Mouse (Mus musculus) lung, embryonic 15.5 days (tissue): ENCODE measurements around the gene Robo2. TPM values are rescaled to one million over a fixed set of nuclear protein-coding genes. Genes with fewer than 3 reads are reported as not detected.

Experiments
- ATAC-seq: fragments of 200-750 bp; cut with Nextera tagmentation; 2 replicates; pipeline ENCODE4 v1.8.0; 2017; ENCODE audit warnings: moderate number of reproducible peaks, borderline replicate concordance; ENCODE audit not compliant: low FRiP score, low TSS enrichment; ENCODE audit errors: extremely low read depth
- H3K27ac ChIP-seq: fragments of 300-500 bp; sonication (generic); 2 replicates; pipeline ENCODE4 v1.5.1; 2015; ENCODE audit warnings: moderate library complexity, mild to moderate bottlenecking, inconsistent platforms
- H3K27me3 ChIP-seq: fragments of 300-500 bp; sonication (generic); 2 replicates; pipeline ENCODE4 v1.6.1; 2015; ENCODE audit warnings: inconsistent platforms
- H3K36me3 ChIP-seq: fragments of 300-500 bp; sonication (generic); 2 replicates; pipeline ENCODE4 v1.6.1; 2015; ENCODE audit warnings: inconsistent platforms
- H3K4me1 ChIP-seq: fragments of 300-500 bp; sonication (generic); 2 replicates; pipeline ENCODE4 v1.6.1; 2015; ENCODE audit warnings: inconsistent platforms
- H3K4me2 ChIP-seq: fragments of 300-500 bp; sonication (generic); 2 replicates; pipeline ENCODE4 v1.6.1; 2015; ENCODE audit warnings: inconsistent platforms, mild to moderate bottlenecking, moderate library complexity
- H3K4me3 ChIP-seq: fragments of 300-500 bp; sonication (generic); 2 replicates; pipeline ENCODE4 v1.5.1; 2015; ENCODE audit warnings: mild to moderate bottlenecking, inconsistent platforms
- H3K9ac ChIP-seq: fragments of 300-500 bp; sonication (generic); 2 replicates; pipeline ENCODE4 v1.6.1; 2015; ENCODE audit warnings: inconsistent platforms
- H3K9me3 ChIP-seq: fragments of 300-500 bp; sonication (generic); 2 replicates; pipeline ENCODE4 v1.6.1; 2016; ENCODE audit warnings: inconsistent platforms
- WGBS: fragments of 180-500 bp; shearing (Covaris S2); methylation state at CpG from one replicate; pipeline ENCODE4 v1.1.7; 2015; 5-methylcytosine and 5-hydroxymethylcytosine counted together
- polyA plus RNA-seq: library from polyadenylated mRNA; unstranded; fragments of >200 nt; fragmentation: Nextera tagmentation; extraction: Ambion mirVana; gene quantifications from 2 replicates; pipeline ENCODE4 v1.2.1, GENCODE M21; 2015

Gene Robo2
- polyA plus RNA-seq, 1 experiment from 2014 or later: 38.8 TPM

GRCm38 (mm10) chr16:73964366-73964926 lies 447.2 kb downstream of the Robo2 start:
- no peak overlapping the region for H3K9ac ChIP-seq
- no peak overlapping the region for H3K4me2 ChIP-seq
- H3K4me1 ChIP-seq: peaks cover 2% of the 10 kb centered on the region; the same call in 1 of the 2 replicates
- H3K9me3 ChIP-seq: no peaks in the 10 kb centered on the region
- peak; percentile 67; the same call in 1 of the 2 replicates for ATAC-seq
- H3K4me3 ChIP-seq: no peak overlapping the region
- H3K36me3 ChIP-seq: no peaks in the 10 kb centered on the region
- WGBS: 49% methylated on average over 5 of the region's 5 CpGs
- H3K27ac ChIP-seq: no peak overlapping the region
- H3K27me3 ChIP-seq: no peaks in the 10 kb centered on the region

- no peak overlapping the region for H3K27ac ChIP-seq
- no peaks in the 10 kb centered on the region for H3K9me3 ChIP-seq
- H3K4me1 ChIP-seq: peaks cover under 1% of the 10 kb centered on the region; the same call in 1 of the 2 replicates
- WGBS: 66% methylated on average over 6 of the region's 6 CpGs
- H3K36me3 ChIP-seq: no peaks in the 10 kb centered on the region
- no peak overlapping the region for H3K4me3 ChIP-seq
- no peaks in the 10 kb centered on the region for H3K27me3 ChIP-seq
- H3K4me2 ChIP-seq: no peak overlapping the region
- no peak for ATAC-seq
- H3K9ac ChIP-seq: no peak overlapping the region
These were observed 452.1 kb downstream of the Robo2 start for GRCm38 (mm10) chr16:73959479-73959970.

- WGBS: 68% methylated on average over 1 of the region's 1 CpGs
- Histone ChIP-seq H3K4me3 (no peak overlapping the region), H3K27me3 (no peaks in the 10 kb centered on the region), H3K9me3 (no peaks in the 10 kb centered on the region), H3K4me1 (no peaks in the 10 kb centered on the region), H3K9ac (no peak overlapping the region), H3K36me3 (no peaks in the 10 kb centered on the region), H3K27ac (no peak overlapping the region), H3K4me2 (no peak overlapping the region)
- ATAC-seq: no peak
These were observed 453.1 kb downstream of the Robo2 start for GRCm38 (mm10) chr16:73958524-73958846.

GRCm38 (mm10) chr16:73957675-73958523 lies 453.7 kb downstream of the Robo2 start:
- H3K36me3 ChIP-seq: no peaks in the 10 kb centered on the region
- no peak for ATAC-seq
- no peaks in the 10 kb centered on the region for H3K4me1 ChIP-seq
- H3K9me3 ChIP-seq: no peaks in the 10 kb centered on the region
- no peak overlapping the region for H3K4me2 ChIP-seq
- 75% methylated on average over 3 of the region's 3 CpGs for WGBS
- no peak overlapping the region for H3K9ac ChIP-seq
- H3K4me3 ChIP-seq: no peak overlapping the region
- no peaks in the 10 kb centered on the region for H3K27me3 ChIP-seq
- no peak overlapping the region for H3K27ac ChIP-seq

- Histone ChIP-seq H3K27me3 (no peaks in the 10 kb centered on the region), H3K27ac (no peak overlapping the region), H3K9me3 (no peaks in the 10 kb centered on the region), H3K4me1 (no peaks in the 10 kb centered on the region), H3K4me3 (no peak overlapping the region), H3K9ac (no peak overlapping the region), H3K4me2 (no peak overlapping the region), H3K36me3 (no peaks in the 10 kb centered on the region)
- no peak for ATAC-seq
- 85% methylated on average over 6 of the region's 6 CpGs for WGBS
These were observed 465.5 kb downstream of the Robo2 start for GRCm38 (mm10) chr16:73946171-73946570.

GRCm38 (mm10) chr16:73940211-73940541 lies 471.4 kb downstream of the Robo2 start:
- no peaks in the 10 kb centered on the region for H3K4me1 ChIP-seq
- no peak overlapping the region for H3K9ac ChIP-seq
- ATAC-seq: no peak
- WGBS: 66% methylated on average over 1 of the region's 1 CpGs
- H3K27me3 ChIP-seq: no peaks in the 10 kb centered on the region
- H3K27ac ChIP-seq: no peak overlapping the region
- no peak overlapping the region for H3K4me2 ChIP-seq
- H3K4me3 ChIP-seq: no peak overlapping the region
- no peaks in the 10 kb centered on the region for H3K36me3 ChIP-seq
- H3K9me3 ChIP-seq: no peaks in the 10 kb centered on the region

- Histone ChIP-seq H3K27me3 (no peaks in the 10 kb centered on the region), H3K27ac (no peak overlapping the region), H3K4me3 (no peak overlapping the region), H3K4me2 (no peak overlapping the region), H3K4me1 (no peaks in the 10 kb centered on the region), H3K9ac (no peak overlapping the region), H3K9me3 (no peaks in the 10 kb centered on the region), H3K36me3 (no peaks in the 10 kb centered on the region)
- no peak for ATAC-seq
- 82% methylated on average over 5 of the region's 5 CpGs for WGBS
These were observed 472.0 kb downstream of the Robo2 start for GRCm38 (mm10) chr16:73939423-73940210.

GRCm38 (mm10) chr16:73930323-73930722 lies 481.3 kb downstream of the Robo2 start:
- H3K9me3 ChIP-seq: no peaks in the 10 kb centered on the region

GRCm38 (mm10) chr16:73927481-73927880 lies 484.1 kb downstream of the Robo2 start:
- no peak overlapping the region for H3K27ac ChIP-seq
- H3K36me3 ChIP-seq: no peaks in the 10 kb centered on the region
- no peaks in the 10 kb centered on the region for H3K9me3 ChIP-seq
- H3K27me3 ChIP-seq: no peaks in the 10 kb centered on the region
- 79% methylated on average over 3 of the region's 3 CpGs for WGBS
- no peak for ATAC-seq
- H3K4me1 ChIP-seq: no peaks in the 10 kb centered on the region
- H3K4me3 ChIP-seq: no peak overlapping the region
- H3K4me2 ChIP-seq: no peak overlapping the region
- no peak overlapping the region for H3K9ac ChIP-seq

More at GRCm38 (mm10) chr16:73930323-73930722, 481.3 kb downstream of the Robo2 start:
- Histone ChIP-seq H3K36me3 (no peaks in the 10 kb centered on the region), H3K4me3 (no peak overlapping the region), H3K27ac (no peak overlapping the region), H3K4me1 (no peaks in the 10 kb centered on the region), H3K27me3 (no peaks in the 10 kb centered on the region), H3K9ac (no peak overlapping the region), H3K4me2 (no peak overlapping the region)
- 57% methylated on average over 4 of the region's 4 CpGs for WGBS
- peak; percentile 52; the same call in 1 of the 2 replicates for ATAC-seq

GRCm38 (mm10) chr16:73915425-73915824 lies 496.2 kb downstream of the Robo2 start:
- peak overlapping the region; percentile 44; the same call in 1 of the 2 replicates for H3K27ac ChIP-seq
- H3K27me3 ChIP-seq: no peaks in the 10 kb centered on the region
- no peaks in the 10 kb centered on the region for H3K4me1 ChIP-seq
- no peak overlapping the region for H3K4me3 ChIP-seq
- WGBS: 65% methylated on average over 4 of the region's 4 CpGs
- H3K9ac ChIP-seq: no peak overlapping the region
- no peak overlapping the region for H3K4me2 ChIP-seq
- H3K9me3 ChIP-seq: no peaks in the 10 kb centered on the region
- ATAC-seq: peak; percentile 65; the same call in 1 of the 2 replicates
- H3K36me3 ChIP-seq: no peaks in the 10 kb centered on the region

GRCm38 (mm10) chr16:73914936-73915335 lies 496.7 kb downstream of the Robo2 start:
- Histone ChIP-seq H3K27me3 (no peaks in the 10 kb centered on the region), H3K4me2 (no peak overlapping the region), H3K4me1 (no peaks in the 10 kb centered on the region), H3K9ac (no peak overlapping the region), H3K4me3 (no peak overlapping the region), H3K36me3 (no peaks in the 10 kb centered on the region), H3K27ac (peak overlapping the region; percentile 44), H3K9me3 (no peaks in the 10 kb centered on the region)
- 45% methylated on average over 4 of the region's 4 CpGs for whole genome bisulfite sequencing
- peak; percentile 52; the same call in 1 of the 2 replicates for ATAC-seq

GRCm38 (mm10) chr16:73908504-73908903 lies 503.1 kb downstream of the Robo2 start:
- H3K9me3 ChIP-seq: no peaks in the 10 kb centered on the region
- no peaks in the 10 kb centered on the region for H3K27me3 ChIP-seq
- H3K36me3 ChIP-seq: no peaks in the 10 kb centered on the region
- no peak overlapping the region for H3K4me2 ChIP-seq
- H3K9ac ChIP-seq: no peak overlapping the region
- ATAC-seq: no peak
- no peak overlapping the region for H3K27ac ChIP-seq
- H3K4me1 ChIP-seq: no peaks in the 10 kb centered on the region
- 85% methylated on average over 11 of the region's 11 CpGs for WGBS
- H3K4me3 ChIP-seq: no peak overlapping the region
